Mouse (Mus musculus) G1E (cell line): ENCODE measurements at regions not wholly inside any gene's neighbourhood (a gene's known extent, or its start where the extent isn't known, plus 50 kb on each side); places are given as distances from the start of the nearest gene placed in this dataset.

Experiments
- CTCF ChIP-seq: IDR thresholded peaks from 2 replicates; pipeline ENCODE4 v1.5.1; 2012; ENCODE audit warnings: low read depth, low read length, inconsistent platforms, mixed read lengths
- GATA1 ChIP-seq: IDR thresholded peaks from 2 replicates; pipeline ENCODE4 v1.6.1; 2012; ENCODE audit warnings: borderline replicate concordance, low read length, inconsistent platforms, mixed read lengths
- GATA2 ChIP-seq: IDR thresholded peaks from 2 replicates; pipeline ENCODE4 v1.6.1; 2012; ENCODE audit warnings: low read depth, low read length, inconsistent platforms, borderline replicate concordance
- TAL1 ChIP-seq: conservative IDR thresholded peaks from 2 replicates; pipeline ENCODE4 v1.6.1; 2012; ENCODE audit warnings: low read depth, low read length, inconsistent platforms, mixed read lengths

DNA sequence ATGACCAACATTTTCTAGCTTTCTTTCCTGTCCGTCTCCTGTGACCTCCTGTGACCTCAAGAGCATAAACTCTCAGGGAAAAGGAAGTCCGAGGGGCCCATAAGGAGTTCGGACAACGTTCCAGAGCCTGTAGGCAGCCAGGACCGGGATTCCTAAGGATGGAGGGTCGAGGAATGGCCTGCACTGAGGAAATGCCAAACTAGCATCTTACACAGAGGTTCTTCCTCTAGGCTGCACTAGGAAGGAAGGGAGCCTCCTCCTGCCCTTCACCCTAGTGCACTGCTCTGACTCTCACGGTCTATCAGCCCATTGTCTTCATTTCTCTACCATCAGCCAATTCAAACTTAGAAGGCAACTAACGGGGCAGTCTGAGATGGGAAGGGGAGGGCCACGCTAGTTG is 149.2 kb downstream of the BC067074 start:
- no peak for TF ChIP-seq CTCF
- TF ChIP-seq TAL1 = no peak
- no peak for TF ChIP-seq GATA1
- no peak for TF ChIP-seq GATA2
